In the genomic region with DNA sequence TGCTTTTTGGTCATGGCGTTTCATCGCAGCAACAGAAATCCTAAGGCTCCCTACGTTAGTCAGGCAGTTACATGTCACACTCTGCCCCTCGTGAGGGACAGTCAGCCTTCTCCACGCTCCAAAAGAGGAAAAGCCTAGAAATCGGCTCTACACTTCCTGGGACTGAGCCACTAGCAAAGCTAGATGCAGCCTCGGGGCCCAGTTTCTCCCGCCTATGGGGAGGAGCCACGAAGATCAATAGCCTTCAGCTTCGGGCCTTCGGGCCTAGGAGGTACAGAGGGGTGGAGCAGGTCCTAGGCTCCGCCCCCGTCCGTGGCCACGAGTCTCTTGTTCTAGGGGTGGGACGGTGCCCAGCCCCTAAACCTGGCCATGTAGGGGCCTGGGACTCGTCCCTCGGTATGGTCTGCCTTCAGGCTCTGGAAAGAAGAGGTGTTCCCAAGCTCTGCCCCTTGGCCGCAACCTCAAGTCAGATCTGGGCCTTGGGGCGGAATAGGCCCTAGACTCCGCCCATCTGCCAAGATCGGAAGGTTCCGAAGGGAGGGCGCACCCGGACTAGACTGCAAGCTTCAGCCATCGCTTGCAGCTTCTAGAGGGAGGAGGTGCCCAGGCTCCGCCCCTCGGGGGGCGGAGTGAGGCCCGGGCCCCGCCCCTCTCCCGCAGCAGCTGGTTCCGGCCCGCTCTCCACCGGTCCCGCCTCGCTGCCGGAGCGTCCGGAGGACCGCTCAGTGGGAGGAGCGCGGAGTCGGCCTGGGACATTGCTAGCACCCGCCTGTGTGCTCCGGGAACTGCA, we compare ENCODE assay signal across 7 mouse cellular contexts. TPM values are rescaled to one million over a fixed set of nuclear protein-coding genes. Genes with fewer than 3 reads are reported as not detected.
DNase-seq lines count a peak whose midpoint lies in the region; ATAC-seq lines count a peak whose summit lies in the region.

A gene (plus strand): TSS at position 339 of the 790 bp plus-strand sequence.

- H3K27ac ChIP-seq in embryonic facial prominence, embryonic 11.5 days (replicated peaks; ENCODE audit: low read depth, low read length) = peak within 1 kb of the TSS; percentile 20; the same call in 1 of the 2 replicates
- peak within 1 kb of the TSS; percentile 93 for H3K27ac ChIP-seq in limb, embryonic 10.5 days
- peak within 1 kb of the TSS; percentile 90 for H3K27ac ChIP-seq in midbrain, embryonic 13.5 days

- peak within 1 kb of the TSS; percentile 74 for H3K4me2 ChIP-seq in embryonic facial prominence, embryonic 11.5 days (ENCODE audit: low read depth, low read length)
- peak within 1 kb of the TSS; percentile 72 for H3K4me2 ChIP-seq in midbrain, embryonic 13.5 days (replicated peaks)

- no peaks in the 10 kb centered on the region for H3K36me3 ChIP-seq in embryonic facial prominence, embryonic 11.5 days (replicated peaks; ENCODE audit: control insufficient read depth, insufficient read depth, low read depth, low read length)
- H3K36me3 ChIP-seq in limb, embryonic 10.5 days = no peaks in the 10 kb centered on the region
- no peaks in the 10 kb centered on the region for H3K36me3 ChIP-seq in midbrain, embryonic 13.5 days

- under 1% methylated on average over 46 of the region's 46 CpGs for WGBS in embryonic facial prominence, embryonic 11.5 days
- under 1% methylated on average over 46 of the region's 46 CpGs for WGBS in limb, embryonic 10.5 days
- WGBS in midbrain, embryonic 13.5 days = under 1% methylated on average over 42 of the region's 46 CpGs

- peak within 1 kb of the TSS; percentile 81 for H3K9ac ChIP-seq in embryonic facial prominence, embryonic 11.5 days (replicated peaks; ENCODE audit: low read length)
- H3K9ac ChIP-seq in midbrain, embryonic 13.5 days (replicated peaks) = peak within 1 kb of the TSS; percentile 87

- ATAC-seq in embryonic facial prominence, embryonic 11.5 days (replicated peaks; ENCODE audit: insufficient number of reproducible peaks, low FRiP score, low TSS enrichment, low read depth) = peak; percentile 98
- peak; percentile 84 for ATAC-seq in granulocyte monocyte progenitor cell, adult 5-6 weeks (replicated peaks; ENCODE audit: poor library complexity, severe bottlenecking)
- ATAC-seq in midbrain, embryonic 13.5 days = peak; percentile 98

- DNase-seq in adrenal gland, postnatal 14 days = peak; percentile 98
- peak; percentile 95 for DNase-seq in embryonic facial prominence, embryonic 11.5 days (ENCODE audit: low spot score)
- DNase-seq in kidney, adult 11 months = peak; percentile 99
- DNase-seq in limb, embryonic 10.5 days (ENCODE audit: low spot score) = peak; percentile 93
- peak; percentile 95 for DNase-seq in spleen, adult 12 weeks (ENCODE audit: low spot score)

- no peaks in the 10 kb centered on the region for H3K27me3 ChIP-seq in embryonic facial prominence, embryonic 11.5 days (ENCODE audit: control insufficient read depth, insufficient read depth, low read length)
- H3K27me3 ChIP-seq in limb, embryonic 10.5 days (ENCODE audit: low read depth, poor library complexity, severe bottlenecking) = no peaks in the 10 kb centered on the region
- no peaks in the 10 kb centered on the region for H3K27me3 ChIP-seq in midbrain, embryonic 13.5 days

- H3K4me1 ChIP-seq in embryonic facial prominence, embryonic 11.5 days (ENCODE audit: control insufficient read depth, insufficient read depth, low read length) = no peaks in the 10 kb centered on the region; the same call in 1 of the 2 replicates
- H3K4me1 ChIP-seq in limb, embryonic 10.5 days = peaks cover 21% of the 10 kb centered on the region
- peaks cover 25% of the 10 kb centered on the region for H3K4me1 ChIP-seq in midbrain, embryonic 13.5 days (replicated peaks)

- peak within 1 kb of the TSS; percentile 75 for H3K4me3 ChIP-seq in embryonic facial prominence, embryonic 11.5 days (ENCODE audit: low read depth, low read length)
- H3K4me3 ChIP-seq in limb, embryonic 10.5 days = peak within 1 kb of the TSS; percentile 84
- H3K4me3 ChIP-seq in midbrain, embryonic 13.5 days (replicated peaks) = peak within 1 kb of the TSS; percentile 79

- H3K9me3 ChIP-seq in embryonic facial prominence, embryonic 11.5 days (replicated peaks; ENCODE audit: control insufficient read depth, low read length) = no peaks in the 10 kb centered on the region
- H3K9me3 ChIP-seq in limb, embryonic 10.5 days (replicated peaks) = no peaks in the 10 kb centered on the region
- H3K9me3 ChIP-seq in midbrain, embryonic 13.5 days = no peaks in the 10 kb centered on the region

RNA-seq across cellular contexts. Expression of the gene that starts here (rescaled TPM):
- total RNA-seq in adrenal gland, postnatal 14 days (2021) = 107 and 132 TPM in 2 replicates
- polyA plus RNA-seq in embryonic facial prominence, embryonic 11.5 days (2014; fragmentation: Nextera tagmentation; extraction: Ambion mirVana) = 59.3 and 62.8 TPM in 2 replicates
- total RNA-seq in granulocyte monocyte progenitor cell, adult 5-6 weeks (2014; fragmentation: Nextera tagmentation) = 20.6 and 30.3 TPM in 2 replicates
- 17.2 and 26.8 TPM in 2 replicates for total RNA-seq in granulocyte monocyte progenitor cell, adult 5-6 weeks (2017)
- 41.8 and 46.2 TPM in 2 replicates for polyA plus RNA-seq in limb, embryonic 10.5 days (2016; fragmentation: Nextera tagmentation; extraction: Ambion mirVana)
- 45.3 and 46.6 TPM in 2 replicates for polyA plus RNA-seq in midbrain, embryonic 13.5 days (2015; fragmentation: Nextera tagmentation; extraction: Ambion mirVana)

Comparison
In these comparisons a context has a peak if more than half of its experiments do, and no peak if none do; other contexts are left out.
1. Peak in every context shown above with its lines: DNase-seq, ATAC-seq, H3K4me3 ChIP-seq and H3K27ac ChIP-seq.
2. H3K27ac ChIP-seq: peak in every context shown above with its lines; median percentile 93 in limb, embryonic 10.5 days; 90 in midbrain, embryonic 13.5 days; 20 in embryonic facial prominence, embryonic 11.5 days.